Mouse (Mus musculus) B cell, adult 2 months (primary cell): Measurements from ENCODE around the gene Scp2.

Source experiments
- DNase-seq, 2 experiments: peaks; one replicate each; pipeline ENCODE4 v3.0.0; 2022

Gene Scp2

GRCm38 (mm10) chr4:108015067-108015765 is 129.6 kb downstream of the Scp2 start:
- no peak for DNase-seq

- no peak for DNase-seq
Observed at GRCm38 (mm10) chr4:108014466-108014865, 130.3 kb downstream of the Scp2 start.

GRCm38 (mm10) chr4:108008541-108008940 is 136.3 kb downstream of the Scp2 start:
- no peak for DNase-seq

- DNase-seq, result no peak
Observed at GRCm38 (mm10) chr4:108007532-108008103, 137.2 kb downstream of the Scp2 start.

- no peak for DNase-seq
Observed at GRCm38 (mm10) chr4:108005328-108005727, 139.5 kb downstream of the Scp2 start.

- DNase-seq, result no peak
Observed at GRCm38 (mm10) chr4:107999380-107999779, 145.4 kb downstream of the Scp2 start.

- DNase-seq, result no peak
Observed at GRCm38 (mm10) chr4:107998641-107999332, 146.0 kb downstream of the Scp2 start.

- no peak for DNase-seq
Observed at GRCm38 (mm10) chr4:107996418-107996986, 148.3 kb downstream of the Scp2 start.

GRCm38 (mm10) chr4:107995727-107996126 is 149.1 kb downstream of the Scp2 start:
- DNase-seq, result no peak

GRCm38 (mm10) chr4:107995011-107995410 is 149.8 kb downstream of the Scp2 start:
- DNase-seq, result no peak
